Mouse (Mus musculus): ENCODE data around the gene Prpsap1.

The Prpsap1 gene

GRCm38 (mm10) chr11:116493795-116494252 is at the start of gene Prpsap1:
Gene Prpsap1 (minus strand): TSS chr11:116494202.
- peak; percentile 37 for DNase-seq (ENCODE audit: low spot score)

GRCm38 (mm10) chr11:116543110-116543509 is 49.1 kb upstream of the Prpsap1 start:
- DNase-seq (ENCODE audit: low spot score): no peak

- DNase-seq (ENCODE audit: low spot score): no peak
Measured at GRCm38 (mm10) chr11:116541183-116541582, 47.2 kb upstream of the Prpsap1 start.

- no peak for DNase-seq (ENCODE audit: low spot score)
Measured at GRCm38 (mm10) chr11:116538142-116538735, 44.2 kb upstream of the Prpsap1 start.

- no peak for DNase-seq (ENCODE audit: low spot score)
Measured at GRCm38 (mm10) chr11:116537388-116537787, 43.4 kb upstream of the Prpsap1 start.

- DNase-seq (ENCODE audit: low spot score): no peak
Measured at GRCm38 (mm10) chr11:116536685-116537084, 42.7 kb upstream of the Prpsap1 start.

GRCm38 (mm10) chr11:116534154-116534865 is 40.3 kb upstream of the Prpsap1 start:
- peak; percentile 51 for DNase-seq (ENCODE audit: low spot score)

GRCm38 (mm10) chr11:116533341-116534153 is 39.5 kb upstream of the Prpsap1 start:
- no peak for DNase-seq (ENCODE audit: low spot score)

GRCm38 (mm10) chr11:116532810-116533338 is 38.9 kb upstream of the Prpsap1 start:
- DNase-seq (ENCODE audit: low spot score): peak; percentile 63

- DNase-seq (ENCODE audit: low spot score): no peak
Measured at GRCm38 (mm10) chr11:116532262-116532809, 38.3 kb upstream of the Prpsap1 start.

- DNase-seq (ENCODE audit: low spot score): no peak
Measured at GRCm38 (mm10) chr11:116531371-116532191, 37.6 kb upstream of the Prpsap1 start.

- no peak for DNase-seq (ENCODE audit: low spot score)
Measured at GRCm38 (mm10) chr11:116530187-116531147, 36.5 kb upstream of the Prpsap1 start, which contains the start of gene Sphk1. Gene Sphk1 (plus strand): TSS chr11:116530925.

- DNase-seq (ENCODE audit: low spot score): no peak
Measured at GRCm38 (mm10) chr11:116528636-116529320, 34.8 kb upstream of the Prpsap1 start.

GRCm38 (mm10) chr11:116523699-116524189 is 29.7 kb upstream of the Prpsap1 start:
- DNase-seq (ENCODE audit: low spot score): no peak

GRCm38 (mm10) chr11:116522886-116523698 is 29.1 kb upstream of the Prpsap1 start:
- DNase-seq (ENCODE audit: low spot score): peak; percentile 57

GRCm38 (mm10) chr11:116522046-116522445 is 28.0 kb upstream of the Prpsap1 start:
- DNase-seq (ENCODE audit: low spot score): no peak

GRCm38 (mm10) chr11:116521143-116521542 is 27.1 kb upstream of the Prpsap1 start:
- DNase-seq (ENCODE audit: low spot score): no peak

- DNase-seq (ENCODE audit: low spot score): peak; percentile 48
Measured at GRCm38 (mm10) chr11:116518482-116518881, 24.5 kb upstream of the Prpsap1 start.

Measured in ovary, adult 18-20 months (tissue).